Mouse (Mus musculus) midbrain, embryonic 16.5 days (tissue): ENCODE measurements around the gene Chchd1. TPM values are rescaled to one million over a fixed set of nuclear protein-coding genes. Genes with fewer than 3 reads are reported as not detected.

Experiments
- ATAC-seq: fragments of 200-750 bp; cut with Nextera tagmentation; 2 replicates; pipeline ENCODE4 v1.8.0; 2017; ENCODE audit warnings: moderate TSS enrichment
- H3K27ac ChIP-seq: fragments of 300-500 bp; sonication (generic); 2 replicates; pipeline ENCODE4 v1.5.1; 2014; ENCODE audit warnings: mild to moderate bottlenecking, low read length, mixed read lengths
- H3K27me3 ChIP-seq: fragments of 300-500 bp; sonication (generic); 2 replicates; pipeline ENCODE4 v1.6.1; 2014; ENCODE audit warnings: low read depth, low read length, mixed read lengths; ENCODE audit not compliant: control insufficient read depth, insufficient read depth
- H3K36me3 ChIP-seq: fragments of 300-500 bp; sonication (generic); 2 replicates; pipeline ENCODE4 v1.6.1; 2014; ENCODE audit warnings: mild to moderate bottlenecking, low read length, moderate library complexity, mixed read lengths; ENCODE audit not compliant: control insufficient read depth, insufficient read depth
- H3K4me1 ChIP-seq: fragments of 300-500 bp; sonication (generic); 2 replicates; pipeline ENCODE4 v1.6.1; 2014; ENCODE audit warnings: mild to moderate bottlenecking, low read length, mixed read lengths; ENCODE audit not compliant: control insufficient read depth, insufficient read depth
- H3K4me2 ChIP-seq: fragments of 300-500 bp; sonication (generic); 2 replicates; pipeline ENCODE4 v1.6.1; 2014; ENCODE audit warnings: mild to moderate bottlenecking, low read length, mixed read lengths
- H3K4me3 ChIP-seq: fragments of 300-500 bp; sonication (generic); 2 replicates; pipeline ENCODE4 v1.5.1; 2014; ENCODE audit warnings: low read depth, mild to moderate bottlenecking, low read length, moderate library complexity, mixed read lengths
- H3K9ac ChIP-seq: fragments of 300-500 bp; sonication (generic); 2 replicates; pipeline ENCODE4 v1.6.1; 2014; ENCODE audit warnings: low read depth, low read length, mixed read lengths
- H3K9me3 ChIP-seq: fragments of 300-500 bp; sonication (generic); replicated peaks from 2 replicates; pipeline ENCODE4 v1.6.1; 2014; ENCODE audit warnings: mild to moderate bottlenecking, low read length, mixed read lengths; ENCODE audit not compliant: control insufficient read depth, poor library complexity, severe bottlenecking
- WGBS: fragments of 180-500 bp; shearing (Covaris S2); extraction: QIAGEN DNeasy Blood & Tissue Kit; methylation state at CpG from one replicate; pipeline ENCODE4 v1.1.7; 2014; 5-methylcytosine and 5-hydroxymethylcytosine counted together
- polyA plus RNA-seq: library from polyadenylated mRNA; unstranded; fragments of >200 nt; fragmentation: Nextera tagmentation; extraction: Ambion mirVana; gene quantifications from 2 replicates; pipeline ENCODE4 v1.2.1, GENCODE M21; 2015

Gene Chchd1
- 166 and 171 TPM in 2 replicates for polyA plus RNA-seq

DNA sequence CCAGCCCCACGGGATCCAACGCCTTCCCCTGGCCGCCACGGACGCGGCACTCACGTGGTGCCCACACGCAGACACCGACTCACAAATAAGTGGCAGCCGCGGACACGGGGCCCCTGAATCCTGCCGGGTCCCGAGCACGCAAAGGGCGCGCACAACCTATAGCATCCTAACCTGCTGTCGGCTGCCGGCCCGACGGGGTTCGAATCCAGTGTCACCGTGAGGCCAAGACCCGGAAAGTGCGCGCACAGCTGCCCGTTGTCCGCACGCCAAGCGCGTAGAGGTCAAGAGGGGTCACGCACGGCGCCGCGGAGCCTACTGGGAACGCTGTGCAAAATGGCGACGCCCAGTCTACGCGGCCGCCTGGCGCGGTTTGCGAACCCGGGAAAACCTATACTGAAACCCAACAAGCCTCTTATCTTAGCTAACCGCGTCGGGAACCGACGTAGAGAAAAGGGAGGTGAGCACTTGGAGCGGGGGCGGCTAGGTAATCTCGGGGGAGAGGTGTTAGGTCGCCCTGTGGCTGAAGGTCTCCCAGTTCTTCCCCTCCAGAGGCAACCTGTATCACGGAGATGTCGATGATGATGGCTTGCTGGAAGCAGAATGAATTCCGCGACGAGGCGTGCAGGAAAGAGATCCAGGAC, at the start of gene Chchd1:
Gene Chchd1, plus strand, starts transcription at position 266 of the 641 bp plus-strand sequence.
- peak; percentile 60 for ATAC-seq
- Histone ChIP-seq H3K27me3 (no peaks in the 10 kb centered on the region), H3K9me3 (no peaks in the 10 kb centered on the region), H3K36me3 (peaks cover 3% of the 10 kb centered on the region; the same call in 1 of the 2 replicates), H3K4me1 (peaks cover 50% of the 10 kb centered on the region), H3K4me3 (peak within 1 kb of the TSS; percentile 87), H3K27ac (peak within 1 kb of the TSS; percentile 88), H3K9ac (peak within 1 kb of the TSS; percentile 86), H3K4me2 (peak within 1 kb of the TSS; percentile 73)
- under 1% methylated on average over 61 of the region's 61 CpGs for WGBS

DNA sequence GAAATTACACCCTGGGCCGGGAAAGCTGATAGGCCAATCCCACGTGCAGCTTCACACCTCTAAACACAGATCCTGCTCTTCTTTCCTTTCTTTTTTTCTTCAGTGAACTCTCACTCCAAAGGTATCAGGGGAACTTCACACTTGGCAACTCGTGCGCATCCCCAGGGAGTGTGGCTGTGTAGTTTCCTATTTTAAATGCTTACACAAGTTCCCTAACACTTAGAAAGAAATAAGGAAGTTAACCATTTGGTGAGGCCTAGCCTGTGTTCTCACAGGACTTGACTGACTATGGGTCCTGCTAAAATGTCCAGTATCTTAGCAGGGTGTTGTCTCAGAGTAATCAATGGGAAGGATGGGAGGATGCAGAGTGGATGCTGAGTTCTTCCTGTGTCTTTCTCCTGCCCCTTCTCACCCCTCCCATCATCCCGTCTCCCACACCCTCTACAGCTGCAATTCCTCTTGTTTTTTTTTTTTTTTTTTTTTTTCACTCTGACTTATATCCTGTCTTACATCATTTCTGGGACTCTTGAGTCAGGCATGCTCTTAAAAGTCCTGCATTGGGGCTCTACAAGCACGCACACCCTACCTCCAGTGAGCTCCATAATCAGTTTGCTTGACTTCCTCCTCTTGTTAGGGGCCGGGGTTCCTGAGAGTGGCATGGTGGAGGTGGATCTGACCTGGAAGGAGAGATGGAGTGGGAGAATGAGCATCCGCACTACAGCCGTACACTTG, 48.0 kb upstream of the Chchd1 start:
- Histone ChIP-seq H3K4me1 (no peaks in the 10 kb centered on the region), H3K9me3 (no peaks in the 10 kb centered on the region), H3K4me3 (no peak overlapping the region), H3K27ac (no peak overlapping the region), H3K4me2 (no peak overlapping the region), H3K27me3 (no peaks in the 10 kb centered on the region), H3K36me3 (no peaks in the 10 kb centered on the region), H3K9ac (no peak overlapping the region)
- no peak for ATAC-seq
- 89% methylated on average over 9 of the region's 9 CpGs for WGBS

DNA sequence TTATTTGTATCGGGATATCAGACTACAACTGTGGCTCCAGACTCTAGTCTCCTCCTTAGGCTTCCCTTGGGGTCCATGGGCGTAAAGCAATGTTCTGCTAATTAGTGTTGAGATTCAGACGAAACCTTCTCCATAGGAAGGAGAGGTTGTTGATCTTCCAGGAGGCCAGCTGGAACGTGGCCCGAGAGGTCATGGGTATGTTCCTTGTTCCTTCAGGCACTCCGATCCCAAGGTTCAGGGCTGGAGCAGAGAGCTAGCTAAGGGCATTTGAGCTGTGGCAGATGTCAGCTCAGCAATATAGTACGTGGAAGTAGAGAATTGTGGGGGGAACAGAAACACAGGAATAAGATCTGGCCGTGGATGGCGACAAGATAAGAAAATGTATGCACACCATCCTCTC, 47.1 kb upstream of the Chchd1 start:
- no peaks in the 10 kb centered on the region for H3K9me3 ChIP-seq
- H3K4me1 ChIP-seq = no peaks in the 10 kb centered on the region
- H3K9ac ChIP-seq = no peak overlapping the region
- 81% methylated on average over 9 of the region's 9 CpGs for WGBS
- H3K27me3 ChIP-seq = no peaks in the 10 kb centered on the region
- no peak overlapping the region for H3K4me2 ChIP-seq
- H3K36me3 ChIP-seq = no peaks in the 10 kb centered on the region
- no peak overlapping the region for H3K4me3 ChIP-seq
- H3K27ac ChIP-seq = no peak overlapping the region
- no peak for ATAC-seq

DNA sequence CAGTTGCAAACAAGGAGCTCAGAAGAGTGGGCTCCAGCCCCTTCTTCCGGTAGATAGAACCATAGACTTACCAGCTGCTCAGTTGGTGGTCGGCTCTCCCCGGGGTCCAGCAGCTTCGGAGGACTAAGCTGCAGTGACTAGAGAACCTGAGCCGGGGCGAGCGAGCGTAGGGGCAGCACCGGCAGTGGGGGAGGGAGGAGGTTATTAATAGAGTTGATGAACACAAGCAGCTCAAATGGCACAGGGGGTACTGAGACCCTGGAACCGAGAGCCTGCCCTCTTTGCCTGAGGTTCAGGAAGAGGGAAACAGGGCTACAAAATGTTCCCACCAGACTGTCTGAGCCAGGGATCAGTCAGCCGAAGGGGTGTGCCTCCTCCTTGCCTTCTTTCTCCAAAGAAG, 46.4 kb upstream of the Chchd1 start, which contains the start of gene Myoz1:
Gene Myoz1, minus strand, starts transcription at position 180 of the 400 bp plus-strand sequence.
- H3K4me3 ChIP-seq = no peak within 1 kb of the TSS
- 40% methylated on average over 11 of the region's 11 CpGs for WGBS

DNA sequence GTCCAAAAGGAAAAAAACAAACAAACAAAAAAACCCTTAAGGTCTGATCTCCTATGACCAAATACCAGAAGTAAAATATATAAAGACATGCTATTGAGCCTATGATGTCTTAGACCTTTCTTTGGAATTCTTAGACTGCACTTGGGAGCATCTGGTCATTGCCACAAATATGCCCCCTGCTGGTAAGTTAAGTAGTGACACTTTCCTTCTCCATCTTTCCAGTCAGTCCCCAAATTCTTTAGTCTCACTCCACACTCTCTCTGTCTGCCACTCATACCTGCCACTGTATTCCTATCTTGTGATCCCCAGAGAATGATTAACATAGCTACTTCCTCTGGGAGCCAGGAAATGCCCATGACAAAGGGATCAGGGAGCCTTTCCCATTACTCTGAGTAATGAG, 44.5 kb upstream of the Chchd1 start:
- Histone ChIP-seq H3K4me1 (peaks cover 9% of the 10 kb centered on the region; the same call in 1 of the 2 replicates), H3K4me2 (no peak overlapping the region), H3K9me3 (no peaks in the 10 kb centered on the region), H3K27ac (no peak overlapping the region), H3K27me3 (no peaks in the 10 kb centered on the region), H3K36me3 (no peaks in the 10 kb centered on the region), H3K9ac (no peak overlapping the region), H3K4me3 (no peak overlapping the region)
- ATAC-seq = no peak

More for the DNA sequence above, 46.4 kb upstream of the Chchd1 start, which contains the start of gene Myoz1:
- Histone ChIP-seq H3K9me3 (no peaks in the 10 kb centered on the region), H3K4me2 (no peak within 1 kb of the TSS), H3K27me3 (no peaks in the 10 kb centered on the region), H3K36me3 (no peaks in the 10 kb centered on the region), H3K9ac (no peak within 1 kb of the TSS), H3K27ac (no peak within 1 kb of the TSS), H3K4me1 (no peaks in the 10 kb centered on the region)
- ATAC-seq = no peak

DNA sequence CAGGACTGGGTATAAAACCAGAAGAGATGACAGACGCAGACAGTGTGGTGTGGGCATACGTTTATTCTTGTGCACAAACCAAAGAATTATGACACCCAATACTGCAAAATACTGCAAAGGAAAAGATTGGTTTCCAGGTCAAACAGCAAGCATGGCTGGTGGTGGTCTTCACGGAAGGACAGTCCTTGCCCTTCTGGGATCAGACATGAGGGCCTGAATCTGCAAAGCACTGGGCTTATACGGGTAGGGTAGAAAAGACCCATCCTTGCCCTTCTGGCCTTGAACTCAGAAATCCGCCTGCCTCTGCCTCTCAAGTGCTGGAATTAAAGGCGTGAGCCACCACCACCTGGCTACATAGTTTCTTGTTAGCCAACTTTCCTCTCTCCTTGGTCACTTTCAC, 43.9 kb upstream of the Chchd1 start:
- Histone ChIP-seq H3K9me3 (no peaks in the 10 kb centered on the region), H3K36me3 (no peaks in the 10 kb centered on the region), H3K4me3 (no peak overlapping the region), H3K27me3 (no peaks in the 10 kb centered on the region), H3K4me2 (no peak overlapping the region), H3K9ac (no peak overlapping the region), H3K4me1 (peaks cover 9% of the 10 kb centered on the region; the same call in 1 of the 2 replicates), H3K27ac (no peak overlapping the region)
- no peak for ATAC-seq
- whole genome bisulfite sequencing = 83% methylated on average over 6 of the region's 6 CpGs

DNA sequence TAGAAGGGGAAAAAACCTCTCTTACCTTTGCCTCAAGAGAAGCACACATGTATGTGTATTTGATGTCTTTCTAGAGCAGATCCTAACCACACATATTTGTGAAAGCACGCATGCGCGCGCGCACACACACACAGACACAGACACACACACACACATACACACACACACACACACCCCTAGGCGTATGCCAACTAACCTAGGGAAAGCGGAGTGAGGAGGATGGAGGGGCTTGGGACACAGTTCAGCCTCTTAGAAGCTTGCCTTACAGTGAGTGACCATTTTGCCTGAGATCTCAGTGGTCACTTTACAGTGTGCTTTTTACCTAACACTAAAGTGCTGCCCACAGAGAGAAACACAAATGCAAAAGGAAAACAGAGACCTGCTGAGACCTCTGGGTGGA, 43.1 kb upstream of the Chchd1 start:
- Histone ChIP-seq H3K4me3 (no peak overlapping the region), H3K4me2 (no peak overlapping the region), H3K27me3 (no peaks in the 10 kb centered on the region), H3K9me3 (no peaks in the 10 kb centered on the region), H3K27ac (no peak overlapping the region), H3K9ac (no peak overlapping the region), H3K36me3 (no peaks in the 10 kb centered on the region), H3K4me1 (peaks cover 9% of the 10 kb centered on the region; the same call in 1 of the 2 replicates)
- no peak for ATAC-seq
- 94% methylated on average over 7 of the region's 7 CpGs for WGBS

DNA sequence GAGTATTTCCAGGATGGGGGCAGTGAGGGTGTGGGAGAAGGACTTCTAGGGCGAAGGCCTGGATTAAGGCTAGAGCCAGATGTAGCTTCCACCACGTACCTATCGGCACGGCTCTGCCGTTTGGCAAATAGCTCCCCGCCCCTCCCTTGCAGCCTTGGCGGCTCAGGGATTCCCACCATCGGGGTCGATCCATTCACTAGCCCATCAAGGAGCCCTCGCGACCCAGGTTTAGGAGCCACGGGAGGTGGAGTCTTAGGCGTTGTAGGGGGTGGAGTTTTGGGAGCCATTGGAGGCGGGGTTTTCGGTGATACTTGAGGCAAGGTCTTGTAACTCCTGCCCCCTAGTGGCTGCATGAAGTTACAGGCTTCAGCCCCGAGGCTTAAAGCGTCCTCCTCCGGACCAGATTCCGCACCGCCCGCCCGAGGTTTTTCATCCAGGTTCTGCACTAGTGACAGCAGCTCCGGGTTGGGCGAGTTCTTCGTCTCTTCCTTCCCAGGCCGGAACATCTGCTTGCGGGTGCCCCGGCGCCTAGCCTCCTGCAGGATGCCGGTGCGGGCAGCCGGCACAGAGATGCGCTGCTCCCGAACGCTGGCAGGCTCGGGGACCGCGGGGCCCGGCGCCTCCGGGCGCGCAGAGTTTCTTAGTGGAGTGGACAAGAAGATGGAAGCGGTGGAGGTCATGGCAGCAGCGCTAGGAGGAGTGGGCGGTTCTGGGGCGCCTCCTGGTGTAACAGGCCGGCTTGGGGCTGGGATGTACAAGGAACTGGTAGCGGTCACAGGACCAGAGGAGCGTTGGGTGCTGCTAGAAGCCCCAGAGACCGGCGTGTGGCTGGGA, 41.8 kb upstream of the Chchd1 start:
- WGBS = 2% methylated on average over 52 of the region's 52 CpGs
- Histone ChIP-seq H3K27me3 (peaks cover 4% of the 10 kb centered on the region; the same call in 1 of the 2 replicates), H3K4me2 (peak overlapping the region; percentile 94), H3K9me3 (no peaks in the 10 kb centered on the region), H3K36me3 (no peaks in the 10 kb centered on the region), H3K9ac (peak overlapping the region; percentile 92), H3K4me3 (peak overlapping the region; percentile 70), H3K27ac (peak overlapping the region; percentile 91), H3K4me1 (peaks cover 9% of the 10 kb centered on the region; the same call in 1 of the 2 replicates)
- peak; percentile 81 for ATAC-seq
